Mouse (Mus musculus) neural tube, embryonic 12.5 days (tissue): ENCODE results near the gene Sh3yl1. TPM values are rescaled to one million over a fixed set of nuclear protein-coding genes. Genes with fewer than 3 reads are reported as not detected.
A peak's percentile ranks its signal among the peaks of the same experiment; 100 is the strongest.

Source experiments
- ATAC-seq: fragments of 200-750 bp; cut with Nextera tagmentation; 2 replicates; pipeline ENCODE4 v1.8.0; 2017; ENCODE audit warnings: low read depth, mild to moderate bottlenecking, moderate TSS enrichment, moderate library complexity; ENCODE audit not compliant: low FRiP score
- H3K27ac ChIP-seq: fragments of 300-500 bp; sonication (generic); 2 replicates; pipeline ENCODE4 v1.5.1; 2016
- H3K27me3 ChIP-seq: fragments of 300-500 bp; sonication (generic); replicated peaks from 2 replicates; pipeline ENCODE4 v1.6.1; 2016; ENCODE audit warnings: mild to moderate bottlenecking
- H3K36me3 ChIP-seq: fragments of 300-500 bp; sonication (generic); 2 replicates; pipeline ENCODE4 v1.6.1; 2016; ENCODE audit warnings: mild to moderate bottlenecking
- H3K4me1 ChIP-seq: fragments of 300-500 bp; sonication (generic); 2 replicates; pipeline ENCODE4 v1.6.1; 2016
- H3K4me2 ChIP-seq: fragments of 300-500 bp; sonication (generic); replicated peaks from 2 replicates; pipeline ENCODE4 v1.6.1; 2016; ENCODE audit warnings: mild to moderate bottlenecking
- H3K4me3 ChIP-seq: fragments of 300-500 bp; sonication (generic); 2 replicates; pipeline ENCODE4 v1.5.1; 2016
- H3K9ac ChIP-seq: fragments of 300-500 bp; sonication (generic); 2 replicates; pipeline ENCODE4 v1.6.1; 2016; ENCODE audit warnings: mild to moderate bottlenecking
- H3K9me3 ChIP-seq: fragments of 300-500 bp; sonication (generic); 2 replicates; pipeline ENCODE4 v1.6.1; 2016; ENCODE audit warnings: mild to moderate bottlenecking
- WGBS: fragments of 180-500 bp; shearing (Covaris S2); methylation state at CpG from one replicate; pipeline ENCODE4 v1.1.7; 2016; 5-methylcytosine and 5-hydroxymethylcytosine counted together
- polyA plus RNA-seq: library from polyadenylated mRNA; unstranded; fragments of >200 nt; fragmentation: Nextera tagmentation; extraction: Ambion mirVana; gene quantifications from 2 replicates; pipeline ENCODE4 v1.2.1, GENCODE M21; 2016

Gene Sh3yl1
- polyA plus RNA-seq, 1 experiment from 2014 or later = 32.0 TPM

DNA sequence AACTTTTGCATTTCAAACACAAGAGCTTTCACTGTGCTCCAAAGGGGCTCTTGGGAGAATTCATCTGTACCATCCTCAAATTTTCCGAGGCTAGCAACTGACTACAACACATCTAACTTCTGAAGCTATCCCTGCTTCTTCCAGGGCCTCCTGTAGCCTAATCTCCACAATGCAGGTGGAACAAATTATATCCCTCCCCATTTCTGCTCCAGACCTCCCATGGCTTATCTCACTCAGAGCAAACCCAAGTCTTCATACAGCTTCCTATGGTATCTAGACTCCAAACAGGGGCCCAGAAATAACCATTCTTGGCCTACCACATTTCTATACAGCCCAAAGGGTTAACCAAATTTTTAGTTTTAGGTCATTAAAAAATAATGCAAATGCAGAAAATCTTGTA, 2.8 kb upstream of the Sh3yl1 start:
- Histone ChIP-seq H3K27ac (no peak overlapping the region), H3K9me3 (no peaks in the 10 kb centered on the region), H3K4me1 (peaks cover 7% of the 10 kb centered on the region), H3K27me3 (no peaks in the 10 kb centered on the region), H3K9ac (no peak overlapping the region), H3K4me3 (no peak overlapping the region), H3K36me3 (peaks cover 11% of the 10 kb centered on the region), H3K4me2 (no peak overlapping the region)
- no peak for ATAC-seq
- WGBS = 93% methylated on average over 1 of the region's 1 CpGs

DNA sequence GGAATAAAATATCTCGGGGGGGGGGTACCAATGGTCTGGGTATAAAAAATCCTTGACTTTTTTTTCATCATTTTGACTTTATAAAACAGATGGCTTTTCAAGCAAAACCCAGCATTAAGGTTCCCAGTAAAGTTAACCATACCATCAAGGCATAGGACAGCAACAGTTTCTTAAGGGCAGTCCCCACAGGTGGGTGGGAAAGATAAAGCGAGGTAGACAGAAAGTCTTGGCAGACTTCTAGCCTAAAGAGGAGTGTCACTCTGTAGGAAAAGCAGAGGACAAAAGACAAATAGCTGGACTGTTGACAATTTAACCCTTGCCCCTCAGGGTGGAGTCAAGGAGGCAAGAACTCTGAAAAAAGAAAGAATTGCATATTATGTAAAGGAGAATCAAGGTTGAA, 1.6 kb upstream of the Sh3yl1 start:
- H3K9ac ChIP-seq = no peak overlapping the region
- no peak overlapping the region for H3K4me3 ChIP-seq
- no peaks in the 10 kb centered on the region for H3K9me3 ChIP-seq
- peak overlapping the region; percentile 97; the same call in 1 of the 2 replicates for H3K4me2 ChIP-seq
- H3K36me3 ChIP-seq = 0 out of 2 replicates have a peak, but pooled peaks cover 1% of the 10 kb centered on the region
- H3K27me3 ChIP-seq = no peaks in the 10 kb centered on the region
- H3K4me1 ChIP-seq = peaks cover 7% of the 10 kb centered on the region
- no peak overlapping the region for H3K27ac ChIP-seq
- ATAC-seq = no peak
- 93% methylated on average over 2 of the region's 2 CpGs for WGBS

DNA sequence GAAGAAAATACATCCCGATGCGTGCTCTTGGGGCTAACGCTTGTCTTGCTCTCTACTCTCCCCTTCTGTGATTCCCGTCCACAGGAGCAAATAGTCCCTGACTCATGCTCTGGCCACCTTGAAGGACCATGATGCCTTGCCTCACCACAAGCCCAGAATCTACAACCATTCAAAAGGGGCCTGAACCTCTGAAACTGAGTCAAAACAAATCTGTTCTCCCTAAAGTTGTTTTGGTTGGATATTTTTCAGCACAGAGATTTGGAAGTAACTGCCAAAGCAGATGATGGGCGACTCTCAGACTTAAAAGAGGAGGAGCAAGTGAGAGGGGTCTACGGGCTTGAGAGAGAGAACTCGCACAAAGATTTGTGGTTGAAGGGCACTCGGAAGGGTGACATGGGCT, 608 bp upstream of the Sh3yl1 start:
- ATAC-seq = no peak
- Histone ChIP-seq H3K36me3 (no peaks in the 10 kb centered on the region), H3K27ac (no peak overlapping the region), H3K9ac (peak overlapping the region; percentile 76), H3K27me3 (no peaks in the 10 kb centered on the region), H3K4me1 (peaks cover 7% of the 10 kb centered on the region), H3K4me3 (peak overlapping the region; percentile 57), H3K9me3 (no peaks in the 10 kb centered on the region), H3K4me2 (peak overlapping the region; percentile 97)
- whole genome bisulfite sequencing = 21% methylated on average over 8 of the region's 8 CpGs

DNA sequence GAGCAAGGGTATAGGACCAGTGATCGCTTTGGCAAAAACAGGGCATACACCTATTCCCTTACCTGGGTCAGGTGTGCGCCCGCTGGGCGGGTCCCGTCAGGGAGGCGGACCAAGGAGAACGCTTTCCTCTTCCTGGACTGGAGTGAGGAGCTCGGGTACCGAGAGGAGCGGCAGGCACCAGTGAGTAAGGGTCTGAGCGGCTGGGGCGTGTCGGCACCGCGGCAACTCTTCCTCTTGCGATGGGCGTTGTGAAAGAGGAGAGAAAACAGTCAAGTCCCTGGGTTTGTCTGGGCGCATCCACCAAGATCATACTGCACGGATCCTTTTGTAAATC, 547 bp downstream of the Sh3yl1 start:
- no peaks in the 10 kb centered on the region for H3K36me3 ChIP-seq
- no peaks in the 10 kb centered on the region for H3K27me3 ChIP-seq
- H3K4me3 ChIP-seq = peak overlapping the region; percentile 57
- peak overlapping the region; percentile 97 for H3K4me2 ChIP-seq
- WGBS = under 1% methylated on average over 19 of the region's 19 CpGs
- ATAC-seq = peak; percentile 73
- H3K27ac ChIP-seq = no peak overlapping the region
- H3K4me1 ChIP-seq = peaks cover 7% of the 10 kb centered on the region
- H3K9me3 ChIP-seq = no peaks in the 10 kb centered on the region
- peak overlapping the region; percentile 76 for H3K9ac ChIP-seq

DNA sequence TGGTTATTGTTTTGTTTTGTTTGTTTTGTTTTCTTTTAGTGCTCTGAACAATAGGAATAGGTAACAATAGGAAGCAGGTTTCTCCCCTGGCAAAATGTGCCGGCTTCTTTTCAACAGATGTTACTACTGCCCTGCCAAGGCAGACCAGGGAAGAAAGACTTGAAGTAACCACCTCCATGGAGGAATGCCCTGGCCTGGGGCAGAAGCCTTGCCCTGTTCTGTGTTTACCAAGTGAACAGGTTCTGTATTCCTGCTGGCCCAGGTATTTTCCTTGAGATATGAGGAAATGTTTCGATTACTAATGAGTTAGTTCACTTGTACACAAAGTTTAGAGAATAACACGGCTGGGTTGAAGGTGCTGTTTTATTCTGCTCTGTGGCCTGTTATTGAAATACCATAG, 1.4 kb downstream of the Sh3yl1 start:
- no peak overlapping the region for H3K4me3 ChIP-seq
- H3K4me2 ChIP-seq = peak overlapping the region; percentile 97
- ATAC-seq = no peak
- H3K27ac ChIP-seq = no peak overlapping the region
- no peaks in the 10 kb centered on the region for H3K9me3 ChIP-seq
- peaks cover 7% of the 10 kb centered on the region for H3K4me1 ChIP-seq
- WGBS = 60% methylated on average over 3 of the region's 3 CpGs
- no peaks in the 10 kb centered on the region for H3K36me3 ChIP-seq
- no peaks in the 10 kb centered on the region for H3K27me3 ChIP-seq
- H3K9ac ChIP-seq = no peak overlapping the region

DNA sequence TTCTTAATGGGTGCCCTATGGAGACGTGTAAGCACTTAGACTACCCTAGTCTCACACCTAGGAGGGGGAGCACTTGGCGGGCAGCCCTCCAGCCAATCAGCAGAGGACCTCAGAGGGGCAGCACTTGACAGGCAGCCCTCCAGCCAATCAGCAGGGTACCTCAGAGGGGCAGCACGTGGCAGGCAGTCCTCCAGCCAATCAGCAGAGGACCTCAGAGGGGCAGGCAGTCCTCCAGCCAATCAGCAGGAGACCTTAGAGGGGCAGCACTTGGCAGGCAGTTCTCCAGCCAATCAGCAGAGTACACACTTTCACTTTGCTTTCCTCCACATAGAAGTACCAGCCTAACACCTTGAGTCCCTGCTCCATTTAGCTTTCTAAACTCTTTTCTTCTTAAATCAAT, 10.9 kb downstream of the Sh3yl1 start:
- H3K27me3 ChIP-seq = no peaks in the 10 kb centered on the region
- H3K9ac ChIP-seq = no peak overlapping the region
- WGBS = 83% methylated on average over 3 of the region's 3 CpGs
- H3K36me3 ChIP-seq = no peaks in the 10 kb centered on the region; the same call in 1 of the 2 replicates
- no peaks in the 10 kb centered on the region for H3K9me3 ChIP-seq
- ATAC-seq = no peak
- H3K4me2 ChIP-seq = no peak overlapping the region
- H3K27ac ChIP-seq = no peak overlapping the region
- no peaks in the 10 kb centered on the region for H3K4me1 ChIP-seq
- H3K4me3 ChIP-seq = no peak overlapping the region

DNA sequence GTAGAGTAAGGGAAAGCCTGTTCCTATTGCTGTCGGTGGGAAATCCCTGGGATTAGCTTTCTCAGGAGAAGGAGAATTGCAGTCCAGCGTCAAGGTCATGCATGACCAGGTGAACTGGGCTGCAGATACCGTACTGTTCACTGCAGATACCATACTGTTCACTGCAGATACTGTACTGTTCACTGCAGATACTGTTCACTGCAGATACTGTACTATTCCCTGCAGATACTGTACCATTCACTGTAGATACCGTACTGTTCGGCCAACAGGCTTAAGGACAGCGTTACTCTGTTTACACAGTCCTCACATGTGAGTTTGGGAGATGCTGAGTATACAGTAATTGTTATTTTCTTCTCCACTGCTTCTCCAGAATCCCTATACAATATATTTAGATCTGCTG, 16.7 kb downstream of the Sh3yl1 start:
- H3K9me3 ChIP-seq = no peaks in the 10 kb centered on the region
- no peak overlapping the region for H3K9ac ChIP-seq
- no peak for ATAC-seq
- H3K4me3 ChIP-seq = no peak overlapping the region
- no peaks in the 10 kb centered on the region for H3K27me3 ChIP-seq
- H3K4me2 ChIP-seq = no peak overlapping the region
- no peak overlapping the region for H3K27ac ChIP-seq
- WGBS = 93% methylated on average over 6 of the region's 6 CpGs
- no peaks in the 10 kb centered on the region; the same call in 1 of the 2 replicates for H3K36me3 ChIP-seq
- H3K4me1 ChIP-seq = no peaks in the 10 kb centered on the region

DNA sequence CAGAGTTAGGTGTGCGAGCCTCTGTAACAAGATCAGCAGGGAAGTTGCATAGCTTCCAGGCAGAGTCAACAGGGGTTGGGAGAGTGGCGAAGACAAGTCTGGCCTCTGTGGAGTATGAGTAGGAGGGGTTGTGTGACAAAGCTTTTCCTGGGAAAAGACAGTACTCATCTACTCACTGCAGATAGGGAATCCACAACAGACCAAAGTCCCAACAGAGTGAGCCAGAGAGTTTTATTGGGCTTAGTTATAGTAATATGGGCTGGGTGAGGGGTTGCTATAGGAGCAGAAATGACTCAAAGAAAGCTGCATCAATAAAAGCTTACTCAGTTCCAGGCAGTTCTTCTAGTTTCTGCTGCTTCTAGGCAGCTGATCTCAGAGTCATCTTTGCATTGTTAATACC, 21.8 kb downstream of the Sh3yl1 start:
- H3K4me1 ChIP-seq = no peaks in the 10 kb centered on the region
- H3K36me3 ChIP-seq = no peaks in the 10 kb centered on the region
- no peak overlapping the region for H3K4me2 ChIP-seq
- 85% methylated on average over 2 of the region's 2 CpGs for WGBS
- H3K27me3 ChIP-seq = no peaks in the 10 kb centered on the region
- no peak overlapping the region for H3K27ac ChIP-seq
- H3K4me3 ChIP-seq = no peak overlapping the region
- no peak overlapping the region for H3K9ac ChIP-seq
- H3K9me3 ChIP-seq = no peaks in the 10 kb centered on the region
- ATAC-seq = no peak

DNA sequence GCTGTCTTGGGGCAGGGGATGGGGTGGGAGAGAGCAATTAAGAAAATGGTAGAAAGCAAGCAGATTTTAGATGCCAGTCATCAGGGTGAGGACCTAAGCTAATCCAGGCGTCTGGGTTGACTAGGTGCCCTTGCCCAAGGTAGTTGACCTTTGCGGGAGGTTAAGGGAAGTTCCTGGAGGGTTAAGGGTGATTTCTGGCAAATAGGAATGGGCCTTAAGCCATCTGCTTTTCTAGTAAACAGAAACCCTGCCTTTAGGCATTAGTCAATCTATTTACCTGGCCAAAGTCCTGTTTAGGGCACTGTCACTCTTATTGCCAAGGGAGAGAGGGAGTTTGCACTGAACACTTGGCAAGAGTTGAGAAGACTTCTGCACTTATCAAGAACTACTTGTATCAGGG, 25.4 kb downstream of the Sh3yl1 start:
- H3K9ac ChIP-seq = no peak overlapping the region
- ATAC-seq = no peak
- WGBS = 77% methylated on average over 2 of the region's 2 CpGs
- no peak overlapping the region for H3K4me3 ChIP-seq
- H3K36me3 ChIP-seq = no peaks in the 10 kb centered on the region; the same call in 1 of the 2 replicates
- no peaks in the 10 kb centered on the region for H3K4me1 ChIP-seq
- no peak overlapping the region for H3K27ac ChIP-seq
- no peaks in the 10 kb centered on the region for H3K27me3 ChIP-seq
- no peaks in the 10 kb centered on the region for H3K9me3 ChIP-seq
- no peak overlapping the region for H3K4me2 ChIP-seq

DNA sequence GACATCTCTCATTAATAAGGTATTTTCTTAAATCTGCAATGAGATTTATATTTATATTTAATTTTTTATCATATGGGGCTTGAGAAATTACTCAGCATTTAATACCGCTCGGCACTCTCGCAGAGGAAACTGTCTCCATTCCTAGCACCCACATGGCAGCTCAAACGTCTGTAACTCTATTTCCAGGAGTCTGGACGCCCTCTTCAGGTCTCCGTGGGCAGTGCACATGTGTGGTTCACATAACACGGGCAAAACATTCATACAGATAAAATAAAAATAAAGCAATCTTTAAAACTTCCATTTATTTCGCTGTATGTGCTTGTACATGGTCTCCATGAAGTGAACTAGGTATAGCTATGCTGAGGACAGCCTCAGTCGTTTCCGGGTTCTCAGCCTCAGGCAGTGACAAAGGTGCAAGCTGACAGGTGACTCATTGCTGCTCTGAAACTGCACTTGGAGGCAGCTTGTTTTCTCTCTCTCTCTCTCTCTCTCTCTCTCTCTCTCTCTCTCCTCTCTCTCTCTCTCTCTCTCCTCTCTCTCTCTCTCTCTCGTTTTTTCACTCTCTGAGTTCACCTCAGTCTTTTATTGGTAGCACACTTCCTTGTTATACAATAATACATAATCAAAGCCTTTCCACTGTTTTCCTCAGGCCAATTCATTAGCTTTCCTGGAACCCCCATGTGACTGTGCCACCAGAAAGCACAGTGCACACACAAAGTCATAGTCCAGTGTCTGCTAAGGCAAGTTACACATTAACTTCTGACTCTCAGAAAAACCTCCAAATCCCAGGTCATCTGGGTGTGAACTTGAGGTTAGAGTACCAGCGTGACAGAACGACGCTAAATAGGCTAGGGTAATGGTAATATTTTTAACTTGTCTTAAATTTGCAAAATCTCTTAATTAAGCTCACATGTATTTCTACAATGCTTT, 31.9 kb downstream of the Sh3yl1 start:
- Histone ChIP-seq H3K9me3 (no peaks in the 10 kb centered on the region), H3K27ac (no peak overlapping the region), H3K9ac (no peak overlapping the region), H3K4me1 (peaks cover 3% of the 10 kb centered on the region; the same call in 1 of the 2 replicates), H3K4me2 (no peak overlapping the region), H3K4me3 (no peak overlapping the region), H3K36me3 (peaks cover 4% of the 10 kb centered on the region), H3K27me3 (no peaks in the 10 kb centered on the region)
- ATAC-seq = no peak
- 86% methylated on average over 13 of the region's 14 CpGs for WGBS

DNA sequence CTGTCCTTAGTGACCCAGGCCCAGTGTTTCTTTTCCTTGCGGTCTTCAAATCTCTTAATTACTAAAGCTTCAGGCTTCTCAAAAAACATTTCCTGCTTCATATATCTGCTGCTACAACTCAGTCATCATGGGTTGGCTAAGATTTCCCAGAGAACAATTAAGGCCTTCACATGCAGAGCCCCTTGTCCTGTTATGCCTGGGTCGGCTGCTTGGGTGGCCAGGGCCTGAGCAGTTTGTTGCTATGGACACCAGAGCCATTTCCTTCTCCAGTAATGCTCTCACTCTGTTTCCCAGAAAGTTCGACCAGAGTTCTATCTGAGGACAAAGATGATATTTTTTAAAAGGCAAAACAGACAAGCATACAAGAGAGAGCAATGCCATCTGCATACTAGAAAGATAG, 32.7 kb downstream of the Sh3yl1 start:
- 29% methylated on average over 3 of the region's 3 CpGs for WGBS
- no peak overlapping the region for H3K4me2 ChIP-seq
- H3K9ac ChIP-seq = no peak overlapping the region
- H3K4me3 ChIP-seq = no peak overlapping the region
- H3K9me3 ChIP-seq = no peaks in the 10 kb centered on the region
- H3K27me3 ChIP-seq = no peaks in the 10 kb centered on the region
- H3K27ac ChIP-seq = no peak overlapping the region
- peaks cover 3% of the 10 kb centered on the region; the same call in 1 of the 2 replicates for H3K4me1 ChIP-seq
- H3K36me3 ChIP-seq = peaks cover 4% of the 10 kb centered on the region
- no peak for ATAC-seq

DNA sequence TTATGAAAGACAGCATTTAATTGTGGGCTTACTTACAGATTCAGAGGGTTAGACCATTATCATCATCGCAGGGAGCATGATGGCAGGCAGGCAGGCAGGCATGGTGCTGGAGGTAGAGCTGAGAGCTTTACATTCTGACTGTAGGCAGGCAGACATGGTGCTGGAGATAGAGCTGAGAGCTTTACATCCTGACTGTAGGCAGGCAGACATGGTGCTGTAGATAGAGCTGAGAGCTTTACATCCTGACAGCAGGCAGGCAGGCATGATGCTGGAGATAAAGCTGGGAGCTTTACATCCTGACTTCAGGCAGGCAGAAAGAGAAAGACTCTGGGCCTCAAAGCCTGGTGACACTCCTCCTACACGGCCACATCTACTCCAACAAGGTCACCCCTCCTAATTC, 59.2 kb downstream of the Sh3yl1 start:
- ATAC-seq = no peak
- no peak overlapping the region for H3K4me2 ChIP-seq
- 90% methylated on average over 2 of the region's 2 CpGs for WGBS

DNA sequence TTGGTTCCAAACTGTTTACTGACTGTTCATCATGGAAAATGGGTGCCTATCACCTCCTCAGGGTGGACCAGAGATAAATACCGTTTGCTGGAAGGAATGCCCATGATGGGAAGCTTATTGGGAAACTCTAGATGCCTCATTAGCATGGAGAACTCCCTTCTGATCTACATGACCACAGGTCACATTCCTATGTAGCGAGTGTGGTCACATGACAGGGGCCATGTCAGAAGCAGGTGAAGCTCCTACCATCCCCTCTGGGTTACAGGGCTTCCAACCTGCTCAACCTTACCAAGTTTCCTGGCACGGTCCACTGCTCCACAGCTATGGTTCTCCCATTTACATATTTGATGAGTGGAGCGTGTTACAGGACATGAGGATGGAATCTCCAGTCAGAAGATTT, 92.3 kb downstream of the Sh3yl1 start:
- Histone ChIP-seq H3K27ac (no peak overlapping the region), H3K4me3 (no peak overlapping the region), H3K27me3 (no peaks in the 10 kb centered on the region), H3K4me2 (no peak overlapping the region), H3K9ac (no peak overlapping the region), H3K4me1 (no peaks in the 10 kb centered on the region), H3K36me3 (no peaks in the 10 kb centered on the region), H3K9me3 (no peaks in the 10 kb centered on the region)
- WGBS = 87% methylated on average over 4 of the region's 4 CpGs
- no peak for ATAC-seq

More for the DNA sequence above, 59.2 kb downstream of the Sh3yl1 start:
- Histone ChIP-seq H3K27me3 (no peaks in the 10 kb centered on the region), H3K36me3 (no peaks in the 10 kb centered on the region), H3K27ac (no peak overlapping the region), H3K9me3 (no peaks in the 10 kb centered on the region), H3K9ac (no peak overlapping the region), H3K4me3 (no peak overlapping the region), H3K4me1 (no peaks in the 10 kb centered on the region)
